Comparison of ENCODE assay signal across 8 mouse cellular contexts in the genomic region with DNA sequence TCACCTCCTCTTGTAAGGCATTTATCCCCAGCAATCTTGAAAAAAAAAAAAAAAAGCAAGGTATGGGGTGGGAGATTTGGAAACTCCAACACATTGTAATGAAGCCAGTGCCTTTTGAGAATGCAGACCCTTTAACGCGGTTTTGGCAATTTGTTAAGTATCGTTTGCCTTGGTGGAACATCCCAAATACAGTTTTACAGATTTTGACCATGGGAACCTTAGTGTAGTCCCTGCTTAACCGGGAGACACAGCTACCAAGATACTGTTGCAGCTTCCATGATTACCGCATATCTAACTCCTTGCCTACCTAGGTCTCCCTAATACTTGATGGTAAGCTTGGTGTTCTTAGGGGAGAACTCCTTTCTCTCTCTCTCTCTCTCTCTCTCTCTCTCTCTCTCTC. TPM values are rescaled to one million over a fixed set of nuclear protein-coding genes. Genes with fewer than 3 reads are reported as not detected.
DNase-seq lines count a peak whose midpoint lies in the region; ATAC-seq and TF ChIP-seq lines count a peak whose summit lies in the region.

No protein-coding gene starts in this region.

- peak overlapping the region; percentile 85 for H3K4me2 ChIP-seq in forebrain, embryonic 15.5 days (replicated peaks)
- peak overlapping the region; percentile 80 for H3K4me2 ChIP-seq in liver, embryonic 14.5 days (ENCODE audit: low read depth)

- H3K4me3 ChIP-seq in heart, embryonic 10.5 days: peak overlapping the region; percentile 100
- peak overlapping the region; percentile 99 for H3K4me3 ChIP-seq in E14TG2a.4 (replicated peaks; ENCODE audit: low read length)
- H3K4me3 ChIP-seq in forebrain, embryonic 15.5 days: peak overlapping the region; percentile 79
- H3K4me3 ChIP-seq in liver, embryonic 14.5 days (ENCODE audit: insufficient read depth in 1 of 2, low read depth in 2 of 2, low read length in 2 of 2): peak overlapping the region; percentile 86 to 92

- H3K27ac ChIP-seq in heart, embryonic 10.5 days: no peak overlapping the region
- no peak overlapping the region for H3K27ac ChIP-seq in forebrain, embryonic 15.5 days (replicated peaks)
- H3K27ac ChIP-seq in liver, embryonic 14.5 days: peak overlapping the region; percentile 80

- DNase-seq in heart, embryonic 10.5 days (ENCODE audit: low spot score): no peak
- no peak for DNase-seq in heart, postnatal 36 days
- peak in 1 of 3 experiments; percentile 24 for DNase-seq in liver, embryonic 14.5 days (ENCODE audit: low read depth in 3 of 3, low spot score in 3 of 3)
- DNase-seq in ovary, adult 18-20 months (ENCODE audit: low spot score): no peak
- DNase-seq in right cerebral cortex, postnatal 14 days: no peak
- DNase-seq in ovary, postnatal 10 days (ENCODE audit: low spot score): no peak

- no peak for ATAC-seq in forebrain, embryonic 15.5 days (replicated peaks)
- no peak for ATAC-seq in liver, embryonic 14.5 days (ENCODE audit: insufficient read depth)

- 24% methylated on average over 5 of the region's 5 CpGs for WGBS in heart, embryonic 10.5 days
- WGBS in forebrain, embryonic 15.5 days: 19% methylated on average over 5 of the region's 5 CpGs
- 10% methylated on average over 5 of the region's 5 CpGs for WGBS in liver, embryonic 14.5 days (ENCODE audit: insufficient replicate concordance)

- TF ChIP-seq CTCF in E14TG2a.4 (conservative IDR thresholded peaks at IDR 0.05; ENCODE audit: low read length): no peak
- no peak for TF ChIP-seq CTCF in liver, embryonic 14.5 days (IDR thresholded peaks at IDR 0.05; ENCODE audit: low read depth)

- no peaks in the 10 kb centered on the region for H3K27me3 ChIP-seq in heart, embryonic 10.5 days (ENCODE audit: insufficient read depth, poor library complexity, severe bottlenecking)
- H3K27me3 ChIP-seq in E14TG2a.4 (ENCODE audit: insufficient read depth, low read length): no peaks in the 10 kb centered on the region
- peaks cover 3% of the 10 kb centered on the region; the same call in 1 of the 2 replicates for H3K27me3 ChIP-seq in forebrain, embryonic 15.5 days
- no peaks in the 10 kb centered on the region for H3K27me3 ChIP-seq in liver, embryonic 14.5 days (ENCODE audit: control insufficient read depth, insufficient read depth, low read length)

- H3K9ac ChIP-seq in forebrain, embryonic 15.5 days (replicated peaks): peak overlapping the region; percentile 94
- peak overlapping the region; percentile 98 for H3K9ac ChIP-seq in liver, embryonic 14.5 days (replicated peaks)

- no peak for TF ChIP-seq EP300 in liver, embryonic 14.5 days (IDR thresholded peaks at IDR 0.05; ENCODE audit: low read depth)

- H3K9me3 ChIP-seq in heart, embryonic 10.5 days: no peaks in the 10 kb centered on the region
- no peaks in the 10 kb centered on the region for H3K9me3 ChIP-seq in E14TG2a.4 (ENCODE audit: low read length)
- H3K9me3 ChIP-seq in forebrain, embryonic 15.5 days: no peaks in the 10 kb centered on the region
- no peaks in the 10 kb centered on the region for H3K9me3 ChIP-seq in liver, embryonic 14.5 days (ENCODE audit: control insufficient read depth, low read length)

- intact Hi-C loops in heart, postnatal 36 days (cut with DNase I): no loop called here

- H3K4me1 ChIP-seq in heart, embryonic 10.5 days: peaks cover 5% of the 10 kb centered on the region
- H3K4me1 ChIP-seq in E14TG2a.4 (replicated peaks; ENCODE audit: low read depth, low read length): peaks cover 26% of the 10 kb centered on the region
- H3K4me1 ChIP-seq in forebrain, embryonic 15.5 days: peaks cover 23% of the 10 kb centered on the region
- H3K4me1 ChIP-seq in liver, embryonic 14.5 days (replicated peaks; ENCODE audit: control insufficient read depth in 2 of 2, insufficient read depth in 2 of 2, low read length in 1 of 2): peaks cover 22 to 24% of the 10 kb centered on the region in 2 experiments

- H3K36me3 ChIP-seq in heart, embryonic 10.5 days: peaks cover 25% of the 10 kb centered on the region
- H3K36me3 ChIP-seq in E14TG2a.4 (ENCODE audit: insufficient read depth, low read length): peaks cover 30% of the 10 kb centered on the region
- H3K36me3 ChIP-seq in forebrain, embryonic 15.5 days: peaks cover 22% of the 10 kb centered on the region; the same call in 1 of the 2 replicates
- H3K36me3 ChIP-seq in liver, embryonic 14.5 days (replicated peaks; ENCODE audit: control insufficient read depth, insufficient read depth, low read depth): peaks cover 22% of the 10 kb centered on the region

RNA-seq across cellular contexts. Expression of gene Klhl12, which starts 0.7 kb away (rescaled TPM):
- 23.8 and 25.1 TPM in 2 replicates for polyA plus RNA-seq in heart, embryonic 10.5 days (2016; fragmentation: Nextera tagmentation; extraction: Ambion mirVana)
- total RNA-seq in heart, postnatal 36 days (2021): 10 to 100 TPM; 20.3 to 21.5 TPM
- 39.7 and 40.1 TPM in 2 replicates for polyA plus RNA-seq in forebrain, embryonic 15.5 days (2015; fragmentation: Nextera tagmentation; extraction: Ambion mirVana)
- polyA plus RNA-seq in liver, embryonic 14.5 days (2012; rRNA removed): 12.1 and 17.9 TPM in 2 replicates
- 28.0 and 31.6 TPM in 2 replicates for polyA plus RNA-seq in liver, embryonic 14.5 days (2014; fragmentation: Nextera tagmentation; extraction: Ambion mirVana)

RNA-seq across cellular contexts. Expression of gene Rabif, which starts 38.4 kb away (rescaled TPM):
- 37.9 and 40.3 TPM in 2 replicates for polyA plus RNA-seq in heart, embryonic 10.5 days (2016; fragmentation: Nextera tagmentation; extraction: Ambion mirVana)
- 1 to 10 TPM; 8.9 to 9.8 TPM for total RNA-seq in heart, postnatal 36 days (2021)
- polyA plus RNA-seq in forebrain, embryonic 15.5 days (2015; fragmentation: Nextera tagmentation; extraction: Ambion mirVana): 55.3 and 55.9 TPM in 2 replicates
- polyA plus RNA-seq in liver, embryonic 14.5 days (2012; rRNA removed): 8.9 and 9.7 TPM in 2 replicates
- 16.8 and 18.2 TPM in 2 replicates for polyA plus RNA-seq in liver, embryonic 14.5 days (2014; fragmentation: Nextera tagmentation; extraction: Ambion mirVana)

RNA-seq across cellular contexts. Expression of gene Adipor1, which starts 40.9 kb away (rescaled TPM):
- 91.3 and 119 TPM in 2 replicates for polyA plus RNA-seq in heart, embryonic 10.5 days (2016; fragmentation: Nextera tagmentation; extraction: Ambion mirVana)
- total RNA-seq in heart, postnatal 36 days (2021): 100 to 1,000 TPM; 137 to 143 TPM
- 62.6 and 63.4 TPM in 2 replicates for polyA plus RNA-seq in forebrain, embryonic 15.5 days (2015; fragmentation: Nextera tagmentation; extraction: Ambion mirVana)
- polyA plus RNA-seq in liver, embryonic 14.5 days (2012; rRNA removed): 56.1 and 59.6 TPM in 2 replicates
- 126 and 134 TPM in 2 replicates for polyA plus RNA-seq in liver, embryonic 14.5 days (2014; fragmentation: Nextera tagmentation; extraction: Ambion mirVana)

RNA-seq across cellular contexts. Expression of gene Cyb5r1, which starts 50.7 kb away (rescaled TPM):
- 37.4 and 42.2 TPM in 2 replicates for polyA plus RNA-seq in heart, embryonic 10.5 days (2016; fragmentation: Nextera tagmentation; extraction: Ambion mirVana)
- 10 to 100 TPM; 26.1 to 27.0 TPM for total RNA-seq in heart, postnatal 36 days (2021)
- polyA plus RNA-seq in forebrain, embryonic 15.5 days (2015; fragmentation: Nextera tagmentation; extraction: Ambion mirVana): 19.4 and 21.7 TPM in 2 replicates
- polyA plus RNA-seq in liver, embryonic 14.5 days (2012; rRNA removed): 13.0 and 14.9 TPM in 2 replicates
- polyA plus RNA-seq in liver, embryonic 14.5 days (2014; fragmentation: Nextera tagmentation; extraction: Ambion mirVana): 10.8 and 10.9 TPM in 2 replicates
